In genomic region chr1:106608098-106608778, GRCm38 (mm10) we compare ENCODE assay signal across 20 mouse cellular contexts.
A peak's percentile ranks its signal among the peaks of the same experiment; 100 is the strongest.
DNase-seq lines count a peak whose midpoint lies in the region; ATAC-seq and TF ChIP-seq lines count a peak whose summit lies in the region.
"Had no signal": no experiment of that assay in that cellular context is flagged by ENCODE, and none has a peak within 500 bp of the region (broad histone marks: within the 10 kb centered on the region; RNA-seq: fewer than 3 reads in every experiment).

No protein-coding gene starts in this region.

- no peaks in the 10 kb centered on the region for H3K27me3 ChIP-seq in heart, embryonic 10.5 days (ENCODE audit: insufficient read depth, poor library complexity, severe bottlenecking)
- no peaks in the 10 kb centered on the region for H3K27me3 ChIP-seq in lung, embryonic 16.5 days (ENCODE audit: control insufficient read depth, insufficient read depth, low read depth, low read length)
- H3K27me3 ChIP-seq in embryonic facial prominence, embryonic 14.5 days (replicated peaks; ENCODE audit: control insufficient read depth, insufficient read depth, low read length), result no peaks in the 10 kb centered on the region
- no peaks in the 10 kb centered on the region for H3K27me3 ChIP-seq in limb, embryonic 15.5 days
- H3K27me3 ChIP-seq in hindbrain, embryonic 10.5 days (ENCODE audit: insufficient read depth, poor library complexity, severe bottlenecking), result no peaks in the 10 kb centered on the region
- H3K27me3 ChIP-seq in midbrain, postnatal 0 days (ENCODE audit: insufficient read depth, low read length), result no peaks in the 10 kb centered on the region
- H3K27me3 ChIP-seq: midbrain, embryonic 15.5 days had no signal

- 88% methylated on average over 4 of the region's 4 CpGs for WGBS in heart, embryonic 10.5 days
- 29% methylated on average over 4 of the region's 4 CpGs for WGBS in lung, embryonic 16.5 days
- 72% methylated on average over 4 of the region's 4 CpGs for WGBS in embryonic facial prominence, embryonic 14.5 days
- WGBS in limb, embryonic 15.5 days, result 62% methylated on average over 4 of the region's 4 CpGs
- WGBS in hindbrain, embryonic 10.5 days, result 92% methylated on average over 4 of the region's 4 CpGs
- WGBS in midbrain, postnatal 0 days, result 89% methylated on average over 4 of the region's 4 CpGs

- no peak overlapping the region for H3K4me3 ChIP-seq in heart, embryonic 10.5 days
- no peak overlapping the region for H3K4me3 ChIP-seq in lung, embryonic 16.5 days (ENCODE audit: low read length)
- no peak overlapping the region for H3K4me3 ChIP-seq in embryonic facial prominence, embryonic 14.5 days (ENCODE audit: low read depth, low read length)
- no peak overlapping the region for H3K4me3 ChIP-seq in limb, embryonic 15.5 days
- no peak overlapping the region for H3K4me3 ChIP-seq in hindbrain, embryonic 10.5 days
- H3K4me3 ChIP-seq in midbrain, postnatal 0 days (ENCODE audit: low read depth, low read length), result no peak overlapping the region
- H3K4me3 ChIP-seq: gastrocnemius, adult 2 months; midbrain, embryonic 15.5 days; myocyte had no signal

- no peaks in the 10 kb centered on the region for H3K36me3 ChIP-seq in heart, embryonic 10.5 days
- no peaks in the 10 kb centered on the region for H3K36me3 ChIP-seq in lung, embryonic 16.5 days (ENCODE audit: control insufficient read depth, insufficient read depth, low read length)
- no peaks in the 10 kb centered on the region for H3K36me3 ChIP-seq in embryonic facial prominence, embryonic 14.5 days (ENCODE audit: control insufficient read depth, insufficient read depth, low read length)
- H3K36me3 ChIP-seq in limb, embryonic 15.5 days, result no peaks in the 10 kb centered on the region
- no peaks in the 10 kb centered on the region for H3K36me3 ChIP-seq in hindbrain, embryonic 10.5 days
- no peaks in the 10 kb centered on the region for H3K36me3 ChIP-seq in midbrain, postnatal 0 days (ENCODE audit: insufficient read depth, low read length)
- H3K36me3 ChIP-seq: midbrain, embryonic 15.5 days had no signal

- H3K27ac ChIP-seq in heart, embryonic 10.5 days, result 0 out of 2 replicates have a peak overlapping the region, but pooled peaks have one; percentile 16
- H3K27ac ChIP-seq in lung, embryonic 16.5 days (ENCODE audit: low read length), result peak overlapping the region; percentile 80
- H3K27ac ChIP-seq in embryonic facial prominence, embryonic 14.5 days (replicated peaks; ENCODE audit: low read depth, low read length), result peak overlapping the region; percentile 30; the same call in 1 of the 2 replicates
- H3K27ac ChIP-seq in limb, embryonic 15.5 days, result 0 out of 2 replicates have a peak overlapping the region, but pooled peaks have one; percentile 33
- no peak overlapping the region for H3K27ac ChIP-seq in hindbrain, embryonic 10.5 days
- no peak overlapping the region for H3K27ac ChIP-seq in midbrain, postnatal 0 days (ENCODE audit: low read depth, low read length)
- H3K27ac ChIP-seq: gastrocnemius, adult 2 months; kidney, postnatal 0 days; macrophage; midbrain, embryonic 15.5 days had no signal

- H3K4me2 ChIP-seq in lung, embryonic 16.5 days (ENCODE audit: low read depth, low read length), result no peak overlapping the region
- H3K4me2 ChIP-seq in embryonic facial prominence, embryonic 14.5 days (ENCODE audit: low read depth, low read length), result no peak overlapping the region
- no peak overlapping the region for H3K4me2 ChIP-seq in limb, embryonic 15.5 days
- H3K4me2 ChIP-seq in midbrain, postnatal 0 days (ENCODE audit: low read depth, low read length, poor library complexity, severe bottlenecking), result no peak overlapping the region
- H3K4me2 ChIP-seq: liver, embryonic 11.5 days; midbrain, embryonic 15.5 days had no signal

- ATAC-seq in lung, embryonic 16.5 days (ENCODE audit: low read depth), result peak; percentile 86
- no peak for ATAC-seq in embryonic facial prominence, embryonic 14.5 days (ENCODE audit: low read depth)
- no peak for ATAC-seq in limb, embryonic 15.5 days (ENCODE audit: insufficient number of reproducible peaks, low FRiP score, low TSS enrichment, low read depth)
- no peak for ATAC-seq in midbrain, postnatal 0 days (ENCODE audit: low FRiP score)
- ATAC-seq: liver, postnatal 0 days; midbrain, embryonic 15.5 days had no signal

- TF ChIP-seq CTCF in midbrain, postnatal 0 days (IDR thresholded peaks at IDR 0.05), result no peak

- H3K9ac ChIP-seq in lung, embryonic 16.5 days (ENCODE audit: low read length), result peak overlapping the region; percentile 32; the same call in 1 of the 2 replicates
- no peak overlapping the region for H3K9ac ChIP-seq in embryonic facial prominence, embryonic 14.5 days (ENCODE audit: low read depth, low read length)
- H3K9ac ChIP-seq in limb, embryonic 15.5 days, result no peak overlapping the region
- no peak overlapping the region for H3K9ac ChIP-seq in midbrain, postnatal 0 days (replicated peaks; ENCODE audit: low read length, poor library complexity, severe bottlenecking)
- H3K9ac ChIP-seq: liver, postnatal 0 days; midbrain, embryonic 15.5 days had no signal

- DNase-seq in heart, embryonic 10.5 days (ENCODE audit: low spot score), result no peak
- DNase-seq in heart, postnatal 4 days, result no peak
- no peak for DNase-seq in lung, postnatal 14 days
- DNase-seq in embryonic facial prominence, embryonic 14.5 days (ENCODE audit: low spot score), result no peak
- DNase-seq in hindbrain, embryonic 10.5 days (ENCODE audit: low spot score), result no peak
- no peak for DNase-seq in midbrain, postnatal 0 days (ENCODE audit: low spot score)
- DNase-seq: adrenal gland, postnatal 25 days; cerebellum, adult 8-10 months; gastrocnemius, adult 2 months; kidney, adult 18-20 months; layer of hippocampus, adult 9-11 months; liver, postnatal 0 days; thymus, postnatal 14 days had no signal

- H3K9me3 ChIP-seq in heart, embryonic 10.5 days, result no peaks in the 10 kb centered on the region
- H3K9me3 ChIP-seq in lung, embryonic 16.5 days (ENCODE audit: control insufficient read depth, low read length), result no peaks in the 10 kb centered on the region
- H3K9me3 ChIP-seq in embryonic facial prominence, embryonic 14.5 days (ENCODE audit: control insufficient read depth, low read length), result no peaks in the 10 kb centered on the region
- H3K9me3 ChIP-seq in limb, embryonic 15.5 days, result no peaks in the 10 kb centered on the region
- no peaks in the 10 kb centered on the region for H3K9me3 ChIP-seq in hindbrain, embryonic 10.5 days
- H3K9me3 ChIP-seq in midbrain, postnatal 0 days (ENCODE audit: low read length), result no peaks in the 10 kb centered on the region
- H3K9me3 ChIP-seq: midbrain, embryonic 15.5 days had no signal

- H3K4me1 ChIP-seq in heart, embryonic 10.5 days, result peaks cover 23% of the 10 kb centered on the region
- peaks cover 17% of the 10 kb centered on the region for H3K4me1 ChIP-seq in lung, embryonic 16.5 days (replicated peaks; ENCODE audit: control insufficient read depth, insufficient read depth, low read length)
- peaks cover 5% of the 10 kb centered on the region; the same call in 1 of the 2 replicates for H3K4me1 ChIP-seq in embryonic facial prominence, embryonic 14.5 days (ENCODE audit: control insufficient read depth, insufficient read depth, low read length)
- peaks cover 18% of the 10 kb centered on the region; the same call in 1 of the 2 replicates for H3K4me1 ChIP-seq in limb, embryonic 15.5 days
- H3K4me1 ChIP-seq in hindbrain, embryonic 10.5 days (replicated peaks), result peaks cover 11% of the 10 kb centered on the region
- no peaks in the 10 kb centered on the region for H3K4me1 ChIP-seq in midbrain, postnatal 0 days (ENCODE audit: insufficient read depth, low read length)

Comparison
In these comparisons a context has a peak if more than half of its experiments do, and no peak if none do; other contexts are left out.
1. H3K27ac ChIP-seq: peak in heart, embryonic 10.5 days (single experiment), lung, embryonic 16.5 days (single experiment), embryonic facial prominence, embryonic 14.5 days (single experiment) and limb, embryonic 15.5 days (single experiment); none in hindbrain, embryonic 10.5 days (single experiment) and midbrain, postnatal 0 days (single experiment).